Mouse (Mus musculus) cerebellum, adult 2 months (tissue): ENCODE data around the gene Ceacam19. TPM values are rescaled to one million over a fixed set of nuclear protein-coding genes. Genes with fewer than 3 reads are reported as not detected.

ENCODE experiments used
- DNase-seq, 2 experiments: peaks; one replicate each; pipeline ENCODE4 v3.0.0; 2021
- H3K27ac ChIP-seq: fragments of 200-500 bp; 2 replicates; pipeline ENCODE4 v1.5.1; 2012; ENCODE audit warnings: low read length, control low read depth, inconsistent platforms; ENCODE audit not compliant: insufficient read depth
- H3K27me3 ChIP-seq: fragments of 200-500 bp; 2 replicates; pipeline ENCODE4 v1.6.1; 2012; ENCODE audit warnings: inconsistent platforms, mild to moderate bottlenecking, low read length, moderate library complexity; ENCODE audit not compliant: control insufficient read depth, insufficient read depth
- H3K4me1 ChIP-seq: fragments of 200-500 bp; 2 replicates; pipeline ENCODE4 v1.6.1; 2011; ENCODE audit warnings: low read length; ENCODE audit not compliant: control insufficient read depth, insufficient read depth
- H3K4me3 ChIP-seq: fragments of 200-500 bp; replicated peaks from 2 replicates; pipeline ENCODE3; 2011; ENCODE audit warnings: mild to moderate bottlenecking, low read depth, low read length, control low read depth; ENCODE audit not compliant: insufficient read depth
- CTCF ChIP-seq: fragments of 200-500 bp; IDR thresholded peaks from 2 replicates; pipeline ENCODE4 v1.5.1; 2011; ENCODE audit warnings: low read depth, mild to moderate bottlenecking, control low read depth, low read length, moderate library complexity, borderline replicate concordance; ENCODE audit not compliant: insufficient read depth
- POLR2A ChIP-seq: fragments of 200-500 bp; IDR thresholded peaks from 2 replicates; pipeline ENCODE4 v1.6.1; 2011; ENCODE audit warnings: low read length, control low read depth, borderline replicate concordance; ENCODE audit not compliant: insufficient read depth
- WGBS: fragments of 180-500 bp; shearing (Covaris S2); methylation state at CpG from one replicate; pipeline ENCODE4 v1.1.7; 2018; 5-methylcytosine and 5-hydroxymethylcytosine counted together
- polyA plus RNA-seq: library from polyadenylated mRNA; depleted of rRNA; stranded (reverse); fragments of >200 nt; gene quantifications from 2 replicates; pipeline ENCODE4 v1.2.3, GENCODE M21; 2012

Ceacam19 gene
- polyA plus RNA-seq, 1 experiment, result not detected

GRCm38 (mm10) chr7:19871943-19872601 lies 15.7 kb downstream of the Ceacam19 start:
- Histone ChIP-seq H3K27ac (no peak overlapping the region), H3K27me3 (no peaks in the 10 kb centered on the region), H3K4me3 (no peak overlapping the region), H3K4me1 (no peaks in the 10 kb centered on the region)
- no peak for DNase-seq
- 53% methylated on average over 5 of the region's 5 CpGs for WGBS
- TF ChIP-seq POLR2A (no peak), CTCF (peak; percentile 30; the same call in 1 of the 2 replicates)

- 65% methylated on average over 10 of the region's 10 CpGs for WGBS
- no peak for DNase-seq
- Histone ChIP-seq H3K27me3 (no peaks in the 10 kb centered on the region), H3K27ac (no peak overlapping the region), H3K4me3 (no peak overlapping the region), H3K4me1 (no peaks in the 10 kb centered on the region)
- TF ChIP-seq POLR2A (no peak), CTCF (no peak)
Measured at GRCm38 (mm10) chr7:19871137-19871621, 16.6 kb downstream of the Ceacam19 start.

GRCm38 (mm10) chr7:19867751-19868399 lies 19.9 kb downstream of the Ceacam19 start:
- TF ChIP-seq POLR2A (no peak), CTCF (no peak)
- whole genome bisulfite sequencing, result 82% methylated on average over 16 of the region's 16 CpGs
- Histone ChIP-seq H3K27me3 (no peaks in the 10 kb centered on the region), H3K27ac (no peak overlapping the region), H3K4me1 (no peaks in the 10 kb centered on the region), H3K4me3 (no peak overlapping the region)
- DNase-seq, result no peak

- WGBS, result 89% methylated on average over 6 of the region's 6 CpGs
- no peak for DNase-seq
- H3K27me3 ChIP-seq, result no peaks in the 10 kb centered on the region
- no peak overlapping the region for H3K27ac ChIP-seq
- no peaks in the 10 kb centered on the region for H3K4me1 ChIP-seq
- TF ChIP-seq POLR2A (no peak), CTCF (no peak)
- H3K4me3 ChIP-seq, result no peak overlapping the region
Measured at GRCm38 (mm10) chr7:19866490-19866889, 21.3 kb downstream of the Ceacam19 start.

- no peak for DNase-seq
- Histone ChIP-seq H3K4me1 (no peaks in the 10 kb centered on the region), H3K27me3 (no peaks in the 10 kb centered on the region), H3K27ac (no peak overlapping the region), H3K4me3 (no peak overlapping the region)
- WGBS, result 81% methylated on average over 8 of the region's 8 CpGs
- TF ChIP-seq POLR2A (no peak), CTCF (no peak)
Measured at GRCm38 (mm10) chr7:19865246-19866036, 22.3 kb downstream of the Ceacam19 start.

GRCm38 (mm10) chr7:19864241-19864640 lies 23.5 kb downstream of the Ceacam19 start:
- Histone ChIP-seq H3K27me3 (no peaks in the 10 kb centered on the region), H3K4me3 (no peak overlapping the region), H3K27ac (no peak overlapping the region), H3K4me1 (no peaks in the 10 kb centered on the region)
- TF ChIP-seq POLR2A (no peak), CTCF (no peak)
- WGBS, result 14% methylated on average over 2 of the region's 2 CpGs
- peak in 1 of 2 experiments; percentile 26 for DNase-seq

- Histone ChIP-seq H3K4me1 (no peaks in the 10 kb centered on the region), H3K4me3 (no peak within 1 kb of the TSS), H3K27ac (no peak within 1 kb of the TSS), H3K27me3 (no peaks in the 10 kb centered on the region)
- DNase-seq, result no peak
- TF ChIP-seq CTCF, result no peak
- no peak for TF ChIP-seq POLR2A
- 77% methylated on average over 9 of the region's 9 CpGs for WGBS
Measured at GRCm38 (mm10) chr7:19861199-19861598, 26.6 kb downstream of the Ceacam19 start, which contains the start of gene Ceacam16. Gene Ceacam16 (minus strand): TSS chr7:19861299.

- 70% methylated on average over 10 of the region's 10 CpGs for WGBS
- no peak overlapping the region for H3K27ac ChIP-seq
- no peaks in the 10 kb centered on the region for H3K27me3 ChIP-seq
- H3K4me1 ChIP-seq, result no peaks in the 10 kb centered on the region
- H3K4me3 ChIP-seq, result no peak overlapping the region
- no peak for DNase-seq
- TF ChIP-seq POLR2A (no peak), CTCF (no peak)
Measured at GRCm38 (mm10) chr7:19859740-19860139, 28.0 kb downstream of the Ceacam19 start.
